Mouse (Mus musculus): ENCODE measurements around the gene Dtx2.

DNA sequence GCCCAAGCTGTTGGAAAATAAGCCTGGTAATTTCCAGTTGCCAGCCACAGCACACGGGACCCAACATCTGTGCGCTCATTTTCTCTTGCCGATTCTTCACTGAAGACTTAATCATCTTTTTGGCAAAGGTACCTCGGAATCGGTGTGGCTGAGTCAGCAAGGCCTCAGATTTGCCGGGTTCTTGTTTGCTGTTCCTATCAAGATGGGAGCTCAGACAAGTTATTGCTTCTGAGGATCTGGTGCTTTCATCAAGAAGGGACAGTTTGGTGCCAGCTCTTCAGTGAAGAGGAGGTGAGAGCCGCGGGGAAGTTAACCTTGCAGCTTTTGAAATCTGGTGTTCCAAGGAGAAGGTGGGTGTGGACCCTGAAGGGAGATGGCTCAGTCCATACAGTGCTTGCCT is 1.6 kb downstream of the Dtx2 start:
- TF ChIP-seq CTCF (IDR thresholded peaks at IDR 0.05; ENCODE audit: borderline replicate concordance, control insufficient read depth, extremely low read depth, insufficient read depth, low read length, poor library complexity) (no peak), POLR2A (IDR thresholded peaks at IDR 0.05; ENCODE audit: control insufficient read depth, extremely low read depth, insufficient read depth, low read length, poor library complexity) (no peak)
